Mouse (Mus musculus): ENCODE measurements at regions not wholly inside any gene's neighbourhood (a gene's known extent, or its start where the extent isn't known, plus 50 kb on each side); places are given as distances from the start of the nearest gene placed in this dataset.

- no peaks in the 10 kb centered on the region for H3K36me3 ChIP-seq (ENCODE audit: control insufficient read depth, insufficient read depth, low read length)
- no peak overlapping the region for H3K9ac ChIP-seq (ENCODE audit: low read length)
- ATAC-seq (ENCODE audit: low FRiP score, low TSS enrichment) = no peak
- 90% methylated on average over 5 of the region's 5 CpGs for WGBS
- no peak overlapping the region for H3K4me3 ChIP-seq (ENCODE audit: low read depth, low read length)
- H3K4me1 ChIP-seq (replicated peaks; ENCODE audit: control insufficient read depth, insufficient read depth) = no peaks in the 10 kb centered on the region
- no peak for DNase-seq (ENCODE audit: low spot score)
- no peak overlapping the region for H3K4me2 ChIP-seq (replicated peaks; ENCODE audit: low read depth)
- TF ChIP-seq EP300 (optimal IDR thresholded peaks at IDR 0.05) (no peak), CTCF (IDR thresholded peaks at IDR 0.05; ENCODE audit: low read depth) (no peak)
- no peak overlapping the region for H3K27ac ChIP-seq (replicated peaks)
- H3K27me3 ChIP-seq (ENCODE audit: control insufficient read depth, insufficient read depth, low read length) = no peaks in the 10 kb centered on the region
- H3K9me3 ChIP-seq (ENCODE audit: control insufficient read depth, low read length) = no peaks in the 10 kb centered on the region
Measured at GRCm38 (mm10) chr14:14620316-14620715, 81.8 kb upstream of the Slc4a7 start.

- no peak overlapping the region for H3K27ac ChIP-seq (replicated peaks)
- H3K4me1 ChIP-seq (replicated peaks; ENCODE audit: control insufficient read depth, insufficient read depth) = 0 out of 2 replicates have a peak, but pooled peaks cover 5% of the 10 kb centered on the region
- H3K4me3 ChIP-seq (ENCODE audit: low read depth, low read length) = no peak overlapping the region
- TF ChIP-seq CTCF (IDR thresholded peaks at IDR 0.05; ENCODE audit: low read depth) (no peak), EP300 (optimal IDR thresholded peaks at IDR 0.05) (no peak)
- ATAC-seq (ENCODE audit: low FRiP score, low TSS enrichment) = no peak
- DNase-seq (ENCODE audit: low spot score) = no peak
- WGBS = 57% methylated on average over 1 of the region's 1 CpGs
- H3K9me3 ChIP-seq (ENCODE audit: control insufficient read depth, low read length) = no peaks in the 10 kb centered on the region
- H3K27me3 ChIP-seq (ENCODE audit: control insufficient read depth, insufficient read depth, low read length) = no peaks in the 10 kb centered on the region
- no peaks in the 10 kb centered on the region for H3K36me3 ChIP-seq (ENCODE audit: control insufficient read depth, insufficient read depth, low read length)
- no peak overlapping the region for H3K9ac ChIP-seq (ENCODE audit: low read length)
- H3K4me2 ChIP-seq (replicated peaks; ENCODE audit: low read depth) = no peak overlapping the region
Measured at GRCm38 (mm10) chr14:14628673-14629072, 73.4 kb upstream of the Slc4a7 start.

GRCm38 (mm10) chr14:14631750-14632149, 70.3 kb upstream of the Slc4a7 start:
- Histone ChIP-seq H3K4me3 (ENCODE audit: low read depth, low read length) (no peak overlapping the region), H3K9me3 (ENCODE audit: control insufficient read depth, low read length) (no peaks in the 10 kb centered on the region), H3K27ac (replicated peaks) (no peak overlapping the region), H3K27me3 (ENCODE audit: control insufficient read depth, insufficient read depth, low read length) (no peaks in the 10 kb centered on the region), H3K4me1 (replicated peaks; ENCODE audit: control insufficient read depth, insufficient read depth) (0 out of 2 replicates have a peak, but pooled peaks cover 5% of the 10 kb centered on the region), H3K9ac (ENCODE audit: low read length) (no peak overlapping the region), H3K36me3 (ENCODE audit: control insufficient read depth, insufficient read depth, low read length) (no peaks in the 10 kb centered on the region), H3K4me2 (replicated peaks; ENCODE audit: low read depth) (no peak overlapping the region)
- ATAC-seq (ENCODE audit: low FRiP score, low TSS enrichment) (no peak), DNase-seq (ENCODE audit: low spot score) (no peak)
- 65% methylated on average over 6 of the region's 6 CpGs for WGBS
- no peak for TF ChIP-seq EP300 (optimal IDR thresholded peaks at IDR 0.05)
- TF ChIP-seq CTCF (IDR thresholded peaks at IDR 0.05; ENCODE audit: low read depth) = no peak

- H3K4me1 ChIP-seq (replicated peaks; ENCODE audit: control insufficient read depth, insufficient read depth) = 0 out of 2 replicates have a peak, but pooled peaks cover 5% of the 10 kb centered on the region
- no peak overlapping the region for H3K27ac ChIP-seq (replicated peaks)
- no peaks in the 10 kb centered on the region for H3K27me3 ChIP-seq (ENCODE audit: control insufficient read depth, insufficient read depth, low read length)
- TF ChIP-seq CTCF (IDR thresholded peaks at IDR 0.05; ENCODE audit: low read depth) (no peak; the same call in 1 of the 2 replicates), EP300 (optimal IDR thresholded peaks at IDR 0.05) (no peak)
- no peak overlapping the region for H3K9ac ChIP-seq (ENCODE audit: low read length)
- no peaks in the 10 kb centered on the region for H3K9me3 ChIP-seq (ENCODE audit: control insufficient read depth, low read length)
- ATAC-seq (ENCODE audit: low FRiP score, low TSS enrichment) = 0 out of 2 replicates have a peak, but pooled peaks have one; percentile 33
- no peaks in the 10 kb centered on the region for H3K36me3 ChIP-seq (ENCODE audit: control insufficient read depth, insufficient read depth, low read length)
- peak overlapping the region; percentile 63 for H3K4me2 ChIP-seq (replicated peaks; ENCODE audit: low read depth)
- peak overlapping the region; percentile 30; the same call in 1 of the 2 replicates for H3K4me3 ChIP-seq (ENCODE audit: low read depth, low read length)
- WGBS = 5% methylated on average over 15 of the region's 15 CpGs
- DNase-seq (ENCODE audit: low spot score) = peak; percentile 25
Measured at GRCm38 (mm10) chr14:14632471-14632870, 69.6 kb upstream of the Slc4a7 start.

DNA sequence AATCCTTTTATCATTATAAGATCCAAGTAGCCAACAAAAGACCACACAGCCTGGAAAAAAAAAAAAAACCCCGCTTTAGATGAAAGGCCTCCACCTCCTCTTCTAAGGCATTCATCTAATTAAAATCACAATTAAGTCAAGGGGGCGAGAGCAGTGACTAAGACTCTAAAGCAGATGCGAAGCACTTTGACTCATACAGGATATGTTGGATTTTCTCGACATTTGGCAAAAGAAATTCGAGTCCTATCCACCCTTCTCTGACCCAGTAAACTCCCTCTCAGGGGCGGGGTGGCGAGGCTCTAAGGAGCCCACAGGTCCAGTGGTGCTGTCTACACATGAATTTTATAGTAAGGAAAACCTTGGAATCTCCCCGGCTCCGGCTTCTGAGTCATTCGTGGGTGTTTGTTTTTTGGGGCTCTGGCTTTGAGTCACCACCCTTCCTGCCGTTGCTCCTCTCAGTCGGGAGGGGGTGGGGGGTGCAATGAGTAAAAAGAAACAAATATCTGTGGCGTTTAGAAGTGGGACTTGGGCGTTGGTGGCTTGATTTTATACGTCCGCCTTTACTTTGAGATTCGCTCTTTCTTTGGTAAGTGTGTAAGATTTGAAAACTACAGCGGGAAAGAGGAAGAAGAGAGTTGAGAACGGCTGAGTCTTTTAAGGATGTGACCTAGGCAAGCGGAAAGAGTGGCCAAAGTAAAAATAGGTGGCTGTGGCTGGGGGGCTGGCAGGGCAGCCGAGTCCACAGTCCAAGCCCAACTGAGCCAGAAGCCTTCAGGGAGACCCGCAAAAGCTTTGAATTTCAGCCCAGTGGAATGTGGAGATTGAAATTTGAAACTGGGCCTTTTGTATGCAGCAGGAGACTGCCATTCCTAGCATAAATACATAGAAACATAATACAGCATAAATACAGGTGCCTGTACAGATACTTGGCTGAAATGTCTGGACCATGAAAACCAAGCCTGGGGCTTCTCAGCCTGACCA, 68.8 kb upstream of the Slc4a7 start:
- WGBS = 2% methylated on average over 22 of the region's 22 CpGs
- TF ChIP-seq CTCF (IDR thresholded peaks at IDR 0.05; ENCODE audit: low read depth) = peak; percentile 13; the same call in 1 of the 2 replicates
- no peak for TF ChIP-seq EP300 (optimal IDR thresholded peaks at IDR 0.05)
- Histone ChIP-seq H3K9ac (ENCODE audit: low read length) (0 out of 2 replicates have a peak overlapping the region, but pooled peaks have one; percentile 23), H3K36me3 (ENCODE audit: control insufficient read depth, insufficient read depth, low read length) (no peaks in the 10 kb centered on the region), H3K27ac (replicated peaks) (no peak overlapping the region; the same call in 1 of the 2 replicates), H3K9me3 (ENCODE audit: control insufficient read depth, low read length) (no peaks in the 10 kb centered on the region), H3K4me2 (replicated peaks; ENCODE audit: low read depth) (peak overlapping the region; percentile 63), H3K4me3 (ENCODE audit: low read depth, low read length) (peak overlapping the region; percentile 30), H3K27me3 (ENCODE audit: control insufficient read depth, insufficient read depth, low read length) (no peaks in the 10 kb centered on the region), H3K4me1 (replicated peaks; ENCODE audit: control insufficient read depth, insufficient read depth) (0 out of 2 replicates have a peak, but pooled peaks cover 5% of the 10 kb centered on the region)
- ATAC-seq (ENCODE audit: low FRiP score, low TSS enrichment) (peak; percentile 82), DNase-seq (ENCODE audit: low spot score) (peak; percentile 65)

Measured in stomach, postnatal 0 days (tissue).